16 mouse cellular contexts compared by ENCODE assay signal in genomic region chr15:74258610-74259009, GRCm38 (mm10).
DNase-seq lines count a peak whose midpoint lies in the region; ATAC-seq and TF ChIP-seq lines count a peak whose summit lies in the region.
"Had no signal": no experiment of that assay in that cellular context is flagged by ENCODE, and none has a peak within 500 bp of the region (broad histone marks: within the 10 kb centered on the region; RNA-seq: fewer than 3 reads in every experiment).

No protein-coding gene starts in this region.

- TF ChIP-seq EP300 in heart, adult 2 months (IDR thresholded peaks at IDR 0.05; ENCODE audit: insufficient read depth, low read depth, low read length), result no peak

- ATAC-seq in heart, embryonic 12.5 days (ENCODE audit: insufficient number of reproducible peaks, low FRiP score), result no peak
- ATAC-seq: liver, embryonic 12.5 days; Patski had no signal

- DNase-seq in brain, embryonic 14.5 days (ENCODE audit: low read depth), result peak; percentile 73
- peak; percentile 14 to 36 for DNase-seq in frontal cortex, postnatal 25 days (ENCODE audit: low spot score in 2 of 2)
- DNase-seq in left cerebral cortex, adult 18-20 months (ENCODE audit: low spot score in 2 of 2), result peak; percentile 31 to 54
- DNase-seq in right cerebral cortex, postnatal 10 days (ENCODE audit: low spot score in 2 of 2), result peak; percentile 56 to 82
- DNase-seq in heart, adult 2 months, result no peak
- DNase-seq in kidney, postnatal 10 days, result no peak
- DNase-seq: kidney, adult 11 months; kidney, postnatal 4 days; lung, postnatal 10 days; thymus, postnatal 14 days had no signal

- no peak overlapping the region for H3K4me3 ChIP-seq in heart, adult 2 months
- no peak overlapping the region for H3K4me3 ChIP-seq in heart, embryonic 12.5 days
- H3K4me3 ChIP-seq: hindbrain, embryonic 12.5 days; liver, embryonic 12.5 days; neural tube, embryonic 12.5 days had no signal

- H3K9me3 ChIP-seq in heart, embryonic 12.5 days (replicated peaks), result no peaks in the 10 kb centered on the region
- H3K9me3 ChIP-seq: hindbrain, embryonic 12.5 days; liver, embryonic 12.5 days; neural tube, embryonic 12.5 days had no signal

- H3K4me1 ChIP-seq in heart, adult 2 months (ENCODE audit: control insufficient read depth, insufficient read depth, low read length), result no peaks in the 10 kb centered on the region
- H3K4me1 ChIP-seq in heart, embryonic 12.5 days (replicated peaks), result no peaks in the 10 kb centered on the region
- H3K4me1 ChIP-seq: liver, embryonic 12.5 days had no signal

- H3K36me3 ChIP-seq in heart, adult 2 months (ENCODE audit: control insufficient read depth, insufficient read depth, low read length), result no peaks in the 10 kb centered on the region
- no peaks in the 10 kb centered on the region for H3K36me3 ChIP-seq in heart, embryonic 12.5 days
- H3K36me3 ChIP-seq: hindbrain, embryonic 12.5 days; liver, embryonic 12.5 days; neural tube, embryonic 12.5 days had no signal

- no peaks in the 10 kb centered on the region; the same call in 1 of the 2 replicates for H3K27me3 ChIP-seq in heart, adult 2 months (ENCODE audit: control insufficient read depth, insufficient read depth, low read length)
- H3K27me3 ChIP-seq in heart, embryonic 12.5 days (replicated peaks), result no peaks in the 10 kb centered on the region
- H3K27me3 ChIP-seq: CH12.LX; hindbrain, embryonic 12.5 days; liver, embryonic 12.5 days; neural tube, embryonic 12.5 days; Patski had no signal

- WGBS in heart, adult 2 months, result 86% methylated on average over 13 of the region's 13 CpGs
- WGBS in heart, embryonic 12.5 days, result 83% methylated on average over 13 of the region's 13 CpGs

- no peak for TF ChIP-seq CTCF in brain, embryonic 14.5 days (IDR thresholded peaks at IDR 0.05; ENCODE audit: borderline replicate concordance, extremely low read depth, insufficient read depth, insufficient read length)
- TF ChIP-seq CTCF in heart, adult 2 months (IDR thresholded peaks at IDR 0.05), result no peak

- H3K4me2 ChIP-seq in heart, embryonic 12.5 days, result no peak overlapping the region
- H3K4me2 ChIP-seq: hindbrain, embryonic 12.5 days; liver, embryonic 12.5 days; neural tube, embryonic 12.5 days had no signal

- no peak overlapping the region for H3K27ac ChIP-seq in heart, adult 2 months
- no peak overlapping the region for H3K27ac ChIP-seq in heart, embryonic 12.5 days (ENCODE audit: poor library complexity, severe bottlenecking)
- H3K27ac ChIP-seq: hindbrain, embryonic 12.5 days; liver, embryonic 12.5 days; neural tube, embryonic 12.5 days had no signal

- intact Hi-C loops in heart, adult 2 months (cut with DNase I), result no loop called here

- H3K79me2 ChIP-seq in heart, adult 2 months (replicated peaks; ENCODE audit: control insufficient read depth, insufficient read depth, low read length), result no peaks in the 10 kb centered on the region

- TF ChIP-seq POLR2A in brain, embryonic 14.5 days (IDR thresholded peaks at IDR 0.05; ENCODE audit: borderline replicate concordance, extremely low read depth, insufficient read depth, insufficient read length, poor library complexity, severe bottlenecking), result no peak
- no peak for TF ChIP-seq POLR2A in heart, adult 2 months (IDR thresholded peaks at IDR 0.05; ENCODE audit: insufficient read depth, low read depth, low read length)

- H3K9ac ChIP-seq in heart, adult 2 months (ENCODE audit: low read depth, low read length), result no peak overlapping the region
- no peak overlapping the region for H3K9ac ChIP-seq in heart, embryonic 12.5 days
- H3K9ac ChIP-seq: hindbrain, embryonic 12.5 days; liver, embryonic 12.5 days; neural tube, embryonic 12.5 days had no signal

Comparison
In these comparisons a context has a peak if more than half of its experiments do, and no peak if none do; other contexts are left out.
1. DNase-seq: peak in brain, embryonic 14.5 days (single experiment), frontal cortex, postnatal 25 days (2 of 2), left cerebral cortex, adult 18-20 months (2 of 2) and right cerebral cortex, postnatal 10 days (2 of 2); none in heart, adult 2 months (0 of 2) and kidney, postnatal 10 days (single experiment).